Mouse (Mus musculus) retina, postnatal 1 day (tissue): Measurements from ENCODE around the gene Lrrc10.
"Not testable (repeated sequence)": the region's sequence is repeated elsewhere in the genome, so short reads cannot be mapped to it uniquely, and the experiment has no call there.

Source experiments
- DNase-seq: peaks from one replicate; pipeline ENCODE4 v3.0.0-alpha.2; 2012

Lrrc10 gene

DNA sequence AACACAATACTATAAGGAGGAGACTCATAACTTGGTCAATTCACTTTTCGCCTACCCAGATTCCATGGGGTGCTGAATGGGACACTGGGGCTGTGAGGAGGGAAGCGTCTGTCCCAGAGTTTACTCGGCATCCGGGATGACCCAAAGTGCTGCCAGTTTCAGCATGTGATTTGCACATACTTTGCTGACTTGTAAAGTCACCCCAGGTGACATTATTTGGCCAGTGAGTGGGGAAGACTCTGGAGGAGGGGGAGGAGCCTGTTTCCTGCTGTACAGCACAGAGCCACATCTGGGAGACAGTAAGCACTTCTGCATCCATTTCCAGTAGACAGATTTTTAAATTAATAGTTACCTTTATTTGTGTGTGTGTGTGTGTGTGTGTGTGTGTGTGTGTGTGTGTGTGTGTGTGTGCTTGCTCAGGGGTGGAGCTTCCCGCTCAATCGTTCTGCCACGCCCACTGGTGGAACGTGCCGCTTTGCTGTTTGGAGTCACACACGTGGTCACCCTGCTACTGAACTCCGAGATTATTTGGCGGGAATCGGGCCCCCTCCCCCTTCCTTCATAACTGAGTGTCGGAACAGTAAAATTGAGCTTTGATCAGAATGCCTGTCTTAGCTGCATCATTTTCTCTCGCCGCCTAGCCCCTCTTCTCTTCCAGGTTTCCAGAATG, 1.5 kb upstream of the Lrrc10 start:
- not testable (repeated sequence) for DNase-seq

- no peak for DNase-seq
These were observed 4.1 kb downstream of the Lrrc10 start for GRCm38 (mm10) chr10:117049253-117049652.

GRCm38 (mm10) chr10:117049961-117050597, 4.9 kb downstream of the Lrrc10 start:
- no peak for DNase-seq

- no peak for DNase-seq
These were observed 10.5 kb downstream of the Lrrc10 start for GRCm38 (mm10) chr10:117055668-117056067.

- no peak for DNase-seq
These were observed 17.7 kb downstream of the Lrrc10 start for GRCm38 (mm10) chr10:117062894-117063253.

DNA sequence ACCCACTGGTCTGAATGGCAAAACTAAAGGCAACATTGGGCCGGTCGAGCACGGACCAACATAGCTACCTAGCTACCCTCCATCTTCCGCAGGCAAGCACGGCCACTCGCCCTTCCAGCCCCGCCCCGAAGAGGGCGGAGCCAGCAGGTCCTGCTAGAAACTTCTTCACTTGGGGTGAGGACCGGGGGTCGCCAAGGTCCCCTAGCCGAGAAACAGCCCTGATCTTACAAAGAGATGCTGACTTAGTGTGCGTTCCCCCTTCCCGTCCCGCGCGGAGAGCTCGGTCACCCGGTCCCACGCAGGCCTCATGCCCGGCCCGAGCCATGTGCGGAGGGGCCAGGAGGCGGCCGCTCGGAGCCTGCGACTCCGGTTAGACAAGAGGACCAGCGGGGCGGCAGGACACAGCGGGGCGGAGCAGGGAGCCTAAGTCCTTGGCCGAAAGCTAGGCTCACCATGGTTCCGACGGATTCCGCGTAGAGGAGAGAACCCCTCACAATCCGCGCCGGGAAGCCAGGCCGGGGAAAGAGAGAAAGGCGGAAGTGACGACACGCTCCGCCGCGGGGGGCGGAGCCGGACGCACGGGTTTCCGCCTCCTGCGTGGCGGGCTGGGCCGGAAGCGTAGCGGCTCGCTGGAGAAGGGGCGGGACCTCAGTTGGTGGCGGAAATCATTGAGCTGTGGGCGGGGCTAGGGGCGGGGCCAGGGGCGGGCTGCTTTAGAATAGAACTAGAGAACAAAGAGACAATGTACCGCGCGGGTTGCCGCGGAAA, 18.3 kb downstream of the Lrrc10 start, which contains the start of gene Cct2:
Cct2 (minus strand) TSS at position 561 of the 768 bp plus-strand sequence.
- peak; percentile 97 for DNase-seq

- DNase-seq, result no peak
These were observed 18.9 kb downstream of the Lrrc10 start for GRCm38 (mm10) chr10:117064076-117064475.

GRCm38 (mm10) chr10:117069109-117069508, 24.0 kb downstream of the Lrrc10 start:
- no peak for DNase-seq

GRCm38 (mm10) chr10:117072191-117072888, 27.2 kb downstream of the Lrrc10 start:
- no peak for DNase-seq

GRCm38 (mm10) chr10:117073176-117073575, 28.0 kb downstream of the Lrrc10 start:
- DNase-seq, result no peak

- no peak for DNase-seq
These were observed 33.1 kb downstream of the Lrrc10 start for GRCm38 (mm10) chr10:117078284-117078683.

- no peak for DNase-seq
These were observed 36.2 kb downstream of the Lrrc10 start for GRCm38 (mm10) chr10:117081326-117081725.

- DNase-seq, result no peak
These were observed 36.8 kb downstream of the Lrrc10 start for GRCm38 (mm10) chr10:117081914-117082359.

DNA sequence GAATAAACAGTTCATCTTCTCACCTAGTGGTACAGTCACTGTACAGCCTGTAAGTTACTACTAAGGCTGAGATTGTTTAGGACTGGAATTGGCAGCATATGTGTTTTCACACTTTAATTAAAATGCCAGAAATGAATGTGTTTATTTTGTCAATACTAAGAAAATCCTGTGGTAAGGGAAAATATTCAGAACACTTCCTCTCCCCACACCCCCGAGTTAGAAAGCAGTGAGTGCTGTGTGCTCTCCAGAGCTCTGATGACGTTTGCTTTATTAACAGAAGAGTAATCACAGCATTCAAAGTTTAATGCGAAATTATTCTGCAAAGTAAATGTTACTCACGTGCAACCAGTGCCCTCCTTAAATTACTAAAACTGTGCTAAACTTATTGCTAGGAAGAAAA, 44.5 kb downstream of the Lrrc10 start:
- no peak for DNase-seq

DNA sequence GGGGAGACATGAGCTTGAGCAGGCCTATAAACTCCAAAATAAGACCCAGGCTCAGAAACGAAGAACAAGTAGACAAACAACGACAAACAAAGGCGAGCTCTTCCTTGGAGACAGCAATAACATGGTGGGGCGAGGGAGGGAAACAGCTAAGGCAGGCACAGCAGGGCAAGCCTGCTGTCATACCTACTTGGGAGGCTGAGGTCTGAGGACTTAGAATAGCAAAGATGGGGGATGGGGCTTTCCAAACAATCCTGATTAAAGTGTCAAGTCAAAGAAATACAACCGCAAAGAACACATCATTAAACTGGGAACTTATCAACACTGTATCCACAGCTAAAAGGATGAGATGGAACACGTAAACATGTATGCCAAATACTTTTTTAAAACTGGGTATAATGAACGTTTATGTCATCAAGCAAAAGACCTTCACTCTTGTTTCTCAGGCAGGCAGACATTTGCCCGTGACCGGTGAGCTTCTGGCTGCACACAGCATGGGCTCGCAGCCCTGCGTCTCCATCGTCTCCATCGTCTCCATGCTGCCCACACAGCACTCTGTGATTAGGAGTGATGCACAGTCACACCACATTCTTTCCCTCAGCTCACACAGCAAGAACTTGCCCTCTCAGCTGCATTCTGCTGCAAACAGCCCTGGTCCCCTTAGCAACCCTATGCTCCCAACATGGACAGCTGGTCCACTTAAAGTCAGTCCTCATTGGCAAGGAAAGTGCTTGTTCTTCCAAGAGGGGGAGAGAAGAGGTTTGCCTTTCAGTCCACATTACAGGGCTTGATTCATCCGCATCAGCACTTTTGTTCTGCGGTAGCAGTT, 49.6 kb downstream of the Lrrc10 start:
- DNase-seq, result peak; percentile 55

- DNase-seq, result no peak
These were observed 51.0 kb downstream of the Lrrc10 start for GRCm38 (mm10) chr10:117096096-117096495.
